Mouse (Mus musculus) c-Kit-negative CD71-positive TER-119-positive erythroid progenitor cells, embryonic 14.5 days (primary cell): ENCODE results near the gene Calr4.

Source experiments
- DNase-seq: peaks from one replicate; pipeline ENCODE4 v3.0.0-alpha.2; 2013; ENCODE audit warnings: low read depth, low spot score

Gene Calr4

DNA sequence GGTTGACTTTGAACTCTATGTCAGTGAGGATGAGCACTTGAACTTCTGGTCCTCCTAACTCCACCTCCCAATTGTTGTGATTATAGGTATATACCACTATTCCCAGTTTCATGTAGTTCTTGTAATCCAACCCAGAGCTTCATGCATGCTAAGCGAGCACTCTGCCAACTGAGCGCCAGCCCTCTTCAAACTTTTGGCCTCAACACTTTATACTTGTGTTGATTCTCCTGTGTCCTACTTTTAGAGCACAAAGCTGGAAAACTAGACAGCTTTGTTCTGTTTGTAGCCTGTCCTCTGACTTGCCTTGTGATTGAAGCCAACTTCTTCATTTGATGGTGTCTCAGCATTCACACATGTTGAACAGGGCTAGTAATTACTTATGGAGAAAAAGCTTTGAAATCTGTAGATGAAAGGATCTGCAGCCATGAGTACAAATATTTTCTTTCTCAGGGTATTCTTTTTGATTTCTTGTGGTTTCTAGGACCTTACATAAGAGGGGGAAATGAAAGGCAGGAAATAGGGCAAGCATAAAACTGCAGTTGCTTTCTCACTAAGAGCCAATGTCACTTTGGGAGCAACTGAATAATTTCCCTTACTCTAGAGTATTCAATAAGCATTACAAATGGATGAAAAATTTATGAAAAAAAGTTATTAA lies 39.4 kb downstream of the Calr4 start:
- no peak for DNase-seq

DNA sequence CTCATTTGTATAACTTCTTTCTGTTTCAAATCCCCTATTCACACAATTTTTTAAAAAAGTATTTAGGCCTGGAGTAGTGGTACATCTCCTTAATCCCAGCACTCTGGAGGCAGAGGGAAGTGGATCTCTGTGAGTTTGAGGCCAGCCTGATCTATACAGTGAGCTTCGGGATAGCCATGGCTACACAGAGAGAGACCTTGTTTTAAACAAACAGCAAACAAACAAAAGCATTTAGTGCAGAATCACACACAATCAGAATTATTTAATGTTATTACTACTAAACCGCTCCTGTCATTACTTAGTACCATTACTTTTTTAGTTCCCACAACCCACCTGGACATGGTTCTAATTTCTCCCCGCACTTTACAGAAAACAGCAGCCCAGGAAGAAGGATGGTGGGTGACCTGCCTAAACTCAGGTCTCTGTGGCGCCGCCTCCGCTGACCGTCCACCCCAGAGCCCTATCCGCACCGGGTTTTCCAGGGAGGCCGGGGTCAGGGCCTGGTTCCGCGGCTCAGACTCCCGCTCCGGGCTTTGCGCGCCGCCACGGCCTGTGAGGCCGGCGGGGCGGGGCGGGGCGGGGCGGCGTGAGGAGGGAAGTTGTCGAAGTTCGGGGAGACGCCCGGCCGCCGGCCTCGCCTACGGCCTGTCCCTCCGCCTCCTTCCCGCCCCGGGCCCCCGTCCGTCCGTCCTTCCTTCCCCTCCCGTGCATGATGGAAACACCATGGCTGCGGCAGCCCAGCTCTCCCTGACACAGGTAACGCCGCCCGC lies 45.6 kb downstream of the Calr4 start, which contains the start of gene Eps15:
Gene Eps15, plus strand, starts transcription at position 580 of the 770 bp plus-strand sequence.
- DNase-seq: peak; percentile 91

- peak; percentile 34 for DNase-seq
Measured at GRCm38 (mm10) chr4:109280459-109281160, 46.3 kb downstream of the Calr4 start.

DNA sequence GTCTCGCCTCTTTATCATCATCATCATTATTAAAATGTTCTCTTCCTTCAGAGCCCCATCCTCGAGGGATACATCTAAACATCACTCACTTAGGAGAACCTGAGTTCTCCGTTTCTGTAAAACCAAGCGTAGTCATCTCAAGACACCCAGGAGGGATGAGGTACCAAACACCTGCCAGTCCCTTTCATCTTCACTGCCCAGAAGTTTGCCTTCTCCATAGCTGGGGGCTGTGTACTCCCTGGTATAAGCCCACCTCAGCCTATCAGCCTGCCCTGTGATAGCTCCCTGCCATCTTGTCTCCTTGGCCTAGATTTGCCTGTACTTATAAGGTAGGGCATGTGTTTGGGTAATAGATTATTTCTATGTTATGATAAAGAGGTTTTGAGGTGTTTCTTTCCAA lies 46.9 kb downstream of the Calr4 start:
- DNase-seq: peak; percentile 24

DNA sequence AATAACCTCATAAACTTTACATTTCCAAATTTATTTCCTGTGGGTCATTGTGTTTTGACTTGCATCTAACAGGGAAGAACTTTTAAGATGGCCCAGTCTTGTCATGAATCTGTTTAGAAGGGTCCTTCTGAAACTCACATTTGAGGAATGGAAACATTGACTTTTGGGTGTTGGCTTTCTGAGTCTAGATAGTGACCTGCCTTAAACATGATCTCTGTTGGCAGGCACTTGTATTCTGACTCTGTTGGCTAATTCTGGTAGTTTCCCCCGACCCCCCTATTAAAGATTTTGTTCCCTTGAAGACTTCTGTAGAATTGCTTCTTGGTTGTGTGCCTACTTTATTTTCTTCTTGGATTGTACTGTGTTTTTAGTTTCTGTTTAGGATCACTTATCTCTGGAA lies 47.7 kb downstream of the Calr4 start:
- no peak for DNase-seq

DNA sequence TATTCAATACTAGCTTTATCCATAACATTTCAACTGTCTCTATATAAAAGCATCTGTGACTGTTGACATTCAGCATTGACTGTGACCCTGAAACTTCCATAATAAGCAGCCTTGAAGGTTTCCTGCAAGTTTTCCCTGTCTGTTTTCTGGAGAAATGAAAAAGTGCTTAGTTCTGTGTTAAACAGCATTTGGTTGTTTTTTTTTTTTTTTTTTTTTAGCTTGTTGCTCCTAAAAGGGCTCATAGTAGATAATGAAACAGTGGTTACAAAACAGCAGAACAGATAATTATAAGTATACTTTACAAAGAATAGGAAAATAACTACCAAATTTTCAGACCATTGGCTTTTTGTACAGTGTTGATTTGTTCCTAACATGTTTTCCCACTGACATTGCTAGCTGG lies 60.3 kb downstream of the Calr4 start:
- no peak for DNase-seq

GRCm38 (mm10) chr4:109296510-109296909 lies 62.2 kb downstream of the Calr4 start:
- DNase-seq: no peak

GRCm38 (mm10) chr4:109299136-109299535 lies 64.9 kb downstream of the Calr4 start:
- no peak for DNase-seq
